Mouse (Mus musculus) CD4-positive naive resting alpha-beta T cell, adult 57 days (primary cell): ENCODE measurements around the gene Scamp1. TPM values are rescaled to one million over a fixed set of nuclear protein-coding genes. Genes with fewer than 3 reads are reported as not detected.

Experiments used
- total RNA-seq: library from RNA; stranded (reverse); gene quantifications from one replicate; pipeline ENCODE4 v1.2.4, GENCODE M21; 2023

Gene Scamp1
- 0.95 TPM for total RNA-seq

GRCm38 (mm10) chr13:94285281-94285871 is at the start of gene Scamp1:
TSS of gene Scamp1 (minus strand) at chr13:94285857.

Other genes starting within 250 kb of the Scamp1 start
- gene Lhfpl2, start 228.1 kb downstream of the Scamp1 start, total RNA-seq: not detected
- gene Ap3b1, start 73.1 kb upstream of the Scamp1 start, total RNA-seq: 58.6 TPM